Mouse (Mus musculus): ENCODE results near the gene Smurf2. TPM values are rescaled to one million over a fixed set of nuclear protein-coding genes. Genes with fewer than 3 reads are reported as not detected.

Gene Smurf2
- polyA plus RNA-seq, 1 experiment, result 14.7 TPM

DNA sequence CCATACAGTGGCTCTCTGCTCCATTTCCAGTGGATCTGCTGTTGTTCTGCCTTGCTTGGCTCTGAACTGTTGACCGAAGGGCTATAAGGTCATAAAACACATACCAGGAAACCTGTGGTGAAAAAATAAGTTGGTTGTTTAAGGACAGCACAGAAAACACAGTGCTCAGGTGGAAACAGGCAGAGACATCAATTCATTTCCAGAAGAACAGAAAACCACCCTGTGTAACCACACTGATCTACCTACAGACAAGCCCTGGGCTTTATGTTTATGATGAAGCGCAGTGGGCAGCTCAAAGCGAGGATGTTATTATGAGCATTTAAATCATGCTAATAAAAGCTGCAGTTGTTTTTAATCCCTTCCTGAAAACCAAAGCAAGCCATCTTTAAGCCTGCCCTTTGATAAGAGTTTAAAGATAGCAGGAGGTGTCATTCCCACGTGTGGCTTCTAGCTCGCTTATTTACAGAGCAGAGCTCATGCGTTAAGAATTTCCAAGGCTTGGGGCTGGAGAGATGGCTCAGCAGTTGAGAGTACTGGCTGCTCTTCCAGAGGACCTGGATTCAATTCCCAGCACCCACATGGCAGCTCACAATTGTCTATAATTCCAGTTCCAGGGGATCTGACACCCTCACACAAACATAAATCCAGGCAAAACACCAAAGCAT, 38.0 kb upstream of the Smurf2 start:
- 84% methylated on average over 6 of the region's 6 CpGs for WGBS
- peak overlapping the region; percentile 77; the same call in 1 of the 2 replicates for H3K27ac ChIP-seq (ENCODE audit: insufficient read depth, low read depth, low read length)
- no peak for DNase-seq
- no peaks in the 10 kb centered on the region for H3K36me3 ChIP-seq (ENCODE audit: control insufficient read depth, insufficient read depth, low read length)
- no peaks in the 10 kb centered on the region for H3K27me3 ChIP-seq (replicated peaks; ENCODE audit: control insufficient read depth, insufficient read depth, low read length)
- no peak for TF ChIP-seq POLR2A (IDR thresholded peaks at IDR 0.05; ENCODE audit: low read depth, low read length)
- no peak for TF ChIP-seq CTCF (conservative IDR thresholded peaks at IDR 0.05; ENCODE audit: insufficient read depth, insufficient read length, low read depth, low read length)
- H3K4me1 ChIP-seq (ENCODE audit: control insufficient read depth, insufficient read depth, low read length), result 0 out of 2 replicates have a peak, but pooled peaks cover 2% of the 10 kb centered on the region
- no peak overlapping the region for H3K4me3 ChIP-seq (ENCODE audit: insufficient read depth, low read depth, low read length)

DNA sequence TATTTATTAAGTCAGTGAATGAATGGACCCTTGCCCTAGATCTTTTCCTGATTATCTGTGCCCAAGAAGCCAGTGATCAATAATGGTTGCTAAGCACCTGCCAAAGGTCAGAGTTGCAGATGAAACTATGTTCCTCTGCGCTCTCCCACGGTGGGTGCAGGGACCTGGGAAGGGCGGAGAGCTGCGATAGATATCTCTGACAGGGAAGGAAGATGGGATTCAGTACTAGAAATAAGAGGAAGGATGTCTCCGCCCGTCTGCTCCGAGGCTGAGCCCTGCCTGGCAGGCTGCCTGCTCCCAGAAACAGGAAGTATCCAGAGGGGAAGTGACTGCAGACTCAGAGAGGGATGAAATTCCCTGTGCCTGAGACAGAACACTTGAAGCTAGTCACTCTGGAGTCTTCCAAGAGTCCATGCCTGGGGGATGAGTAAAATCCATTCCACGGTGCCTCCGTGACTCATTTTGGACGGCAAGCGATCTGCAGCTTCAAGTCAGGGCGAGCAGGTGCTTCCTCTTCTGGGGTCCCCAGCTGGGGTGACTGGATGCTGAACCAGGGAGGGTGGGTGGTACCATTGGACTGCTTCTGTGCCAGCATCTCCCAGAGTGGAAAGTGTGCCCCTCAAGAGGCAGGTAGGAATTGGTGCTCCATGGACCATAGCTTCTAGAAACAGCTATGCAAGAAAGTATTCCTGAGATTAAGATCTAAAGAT, 36.9 kb upstream of the Smurf2 start:
- H3K27ac ChIP-seq (ENCODE audit: insufficient read depth, low read depth, low read length), result peak overlapping the region; percentile 77
- no peaks in the 10 kb centered on the region for H3K36me3 ChIP-seq (ENCODE audit: control insufficient read depth, insufficient read depth, low read length)
- WGBS, result 52% methylated on average over 12 of the region's 12 CpGs
- no peaks in the 10 kb centered on the region for H3K27me3 ChIP-seq (replicated peaks; ENCODE audit: control insufficient read depth, insufficient read depth, low read length)
- peak; percentile 92 for DNase-seq
- no peak overlapping the region; the same call in 1 of the 2 replicates for H3K4me3 ChIP-seq (ENCODE audit: insufficient read depth, low read depth, low read length)
- 0 out of 2 replicates have a peak, but pooled peaks cover 2% of the 10 kb centered on the region for H3K4me1 ChIP-seq (ENCODE audit: control insufficient read depth, insufficient read depth, low read length)
- TF ChIP-seq CTCF (conservative IDR thresholded peaks at IDR 0.05; ENCODE audit: insufficient read depth, insufficient read length, low read depth, low read length) (no peak), POLR2A (IDR thresholded peaks at IDR 0.05; ENCODE audit: low read depth, low read length) (no peak)

DNA sequence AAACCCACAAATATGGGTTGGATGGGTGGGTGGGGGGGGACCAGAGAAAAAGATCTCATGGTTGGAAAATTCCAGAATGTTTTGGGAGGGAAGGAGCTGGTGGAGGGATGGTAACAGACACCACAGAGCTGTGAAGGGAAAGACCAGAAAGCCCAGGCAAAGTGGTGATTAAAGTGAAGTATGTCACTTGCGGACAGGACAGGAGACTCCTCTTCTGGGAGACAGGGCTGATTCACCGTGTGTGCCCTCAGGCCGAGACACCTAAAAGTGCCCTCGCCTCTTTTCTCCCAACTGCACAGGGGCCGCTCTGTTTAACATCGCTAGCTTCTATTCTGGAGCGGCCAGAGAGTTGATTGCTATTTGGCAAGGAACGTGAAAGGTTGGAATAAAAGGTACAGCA, 34.1 kb upstream of the Smurf2 start:
- H3K4me3 ChIP-seq (ENCODE audit: insufficient read depth, low read depth, low read length), result no peak overlapping the region
- 0 out of 2 replicates have a peak, but pooled peaks cover 2% of the 10 kb centered on the region for H3K4me1 ChIP-seq (ENCODE audit: control insufficient read depth, insufficient read depth, low read length)
- no peak for DNase-seq
- H3K36me3 ChIP-seq (ENCODE audit: control insufficient read depth, insufficient read depth, low read length), result no peaks in the 10 kb centered on the region
- peak overlapping the region; percentile 39 for H3K27ac ChIP-seq (ENCODE audit: insufficient read depth, low read depth, low read length)
- no peak for TF ChIP-seq CTCF (conservative IDR thresholded peaks at IDR 0.05; ENCODE audit: insufficient read depth, insufficient read length, low read depth, low read length)
- no peak for TF ChIP-seq POLR2A (IDR thresholded peaks at IDR 0.05; ENCODE audit: low read depth, low read length)
- H3K27me3 ChIP-seq (replicated peaks; ENCODE audit: control insufficient read depth, insufficient read depth, low read length), result no peaks in the 10 kb centered on the region
- WGBS, result 54% methylated on average over 8 of the region's 8 CpGs

DNA sequence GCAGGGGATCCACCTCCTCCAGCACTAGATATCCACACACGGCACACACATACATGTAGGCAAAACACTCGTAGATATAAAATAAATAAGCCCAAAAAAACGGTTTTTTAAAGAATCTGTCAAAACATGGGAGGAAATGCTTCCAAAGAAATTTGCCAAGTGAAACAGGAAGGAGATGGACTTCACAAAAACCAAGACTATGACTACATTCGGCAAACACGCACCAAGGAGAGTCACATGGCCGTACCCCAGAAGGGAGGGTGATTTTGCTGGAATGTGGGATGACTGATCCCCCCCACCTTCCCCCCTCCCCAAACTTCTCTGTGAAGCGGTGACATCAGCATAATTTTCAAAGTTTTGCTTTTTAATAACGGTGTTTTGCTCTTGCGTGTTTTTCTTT, 33.6 kb upstream of the Smurf2 start:
- H3K4me1 ChIP-seq (ENCODE audit: control insufficient read depth, insufficient read depth, low read length), result 0 out of 2 replicates have a peak, but pooled peaks cover 2% of the 10 kb centered on the region
- no peak overlapping the region for H3K27ac ChIP-seq (ENCODE audit: insufficient read depth, low read depth, low read length)
- no peaks in the 10 kb centered on the region for H3K27me3 ChIP-seq (replicated peaks; ENCODE audit: control insufficient read depth, insufficient read depth, low read length)
- WGBS, result 59% methylated on average over 9 of the region's 9 CpGs
- peak; percentile 54 for DNase-seq
- no peak overlapping the region for H3K4me3 ChIP-seq (ENCODE audit: insufficient read depth, low read depth, low read length)
- H3K36me3 ChIP-seq (ENCODE audit: control insufficient read depth, insufficient read depth, low read length), result no peaks in the 10 kb centered on the region
- TF ChIP-seq CTCF (conservative IDR thresholded peaks at IDR 0.05; ENCODE audit: insufficient read depth, insufficient read length, low read depth, low read length) (no peak), POLR2A (IDR thresholded peaks at IDR 0.05; ENCODE audit: low read depth, low read length) (no peak)

DNA sequence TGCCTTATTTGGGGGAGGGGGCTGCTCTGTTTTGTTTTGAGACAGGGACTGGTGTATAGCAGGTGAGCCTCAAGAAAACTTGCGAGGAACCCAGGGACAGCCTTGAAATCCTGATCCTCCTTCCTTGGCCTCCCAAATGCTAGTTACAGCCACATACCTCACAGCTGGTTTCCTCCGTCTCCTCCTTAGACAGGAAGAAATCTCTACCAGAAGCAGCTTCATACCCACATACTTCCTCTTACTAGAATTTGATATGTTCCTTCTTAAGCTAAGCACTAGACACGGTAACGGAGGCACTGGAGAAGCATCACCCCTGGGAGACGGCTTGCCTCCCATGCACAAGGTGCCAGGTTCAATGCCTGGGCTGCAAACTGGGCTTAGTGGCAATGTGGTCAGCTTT, 16.8 kb upstream of the Smurf2 start:
- no peak for DNase-seq
- Histone ChIP-seq H3K4me3 (ENCODE audit: insufficient read depth, low read depth, low read length) (no peak overlapping the region), H3K27ac (ENCODE audit: insufficient read depth, low read depth, low read length) (no peak overlapping the region), H3K36me3 (ENCODE audit: control insufficient read depth, insufficient read depth, low read length) (no peaks in the 10 kb centered on the region), H3K4me1 (ENCODE audit: control insufficient read depth, insufficient read depth, low read length) (no peaks in the 10 kb centered on the region), H3K27me3 (replicated peaks; ENCODE audit: control insufficient read depth, insufficient read depth, low read length) (no peaks in the 10 kb centered on the region)
- 71% methylated on average over 5 of the region's 5 CpGs for WGBS
- TF ChIP-seq CTCF (conservative IDR thresholded peaks at IDR 0.05; ENCODE audit: insufficient read depth, insufficient read length, low read depth, low read length) (no peak), POLR2A (IDR thresholded peaks at IDR 0.05; ENCODE audit: low read depth, low read length) (no peak)

GRCm38 (mm10) chr11:106930366-106930765, 9.9 kb upstream of the Smurf2 start:
- DNase-seq, result no peak
- Histone ChIP-seq H3K36me3 (ENCODE audit: control insufficient read depth, insufficient read depth, low read length) (no peaks in the 10 kb centered on the region), H3K4me1 (ENCODE audit: control insufficient read depth, insufficient read depth, low read length) (peaks cover 5% of the 10 kb centered on the region), H3K27me3 (replicated peaks; ENCODE audit: control insufficient read depth, insufficient read depth, low read length) (no peaks in the 10 kb centered on the region), H3K27ac (ENCODE audit: insufficient read depth, low read depth, low read length) (no peak overlapping the region), H3K4me3 (ENCODE audit: insufficient read depth, low read depth, low read length) (no peak overlapping the region)
- 57% methylated on average over 9 of the region's 9 CpGs for WGBS
- TF ChIP-seq POLR2A (IDR thresholded peaks at IDR 0.05; ENCODE audit: low read depth, low read length), result no peak
- TF ChIP-seq CTCF (conservative IDR thresholded peaks at IDR 0.05; ENCODE audit: insufficient read depth, insufficient read length, low read depth, low read length), result no peak

- Histone ChIP-seq H3K4me1 (ENCODE audit: control insufficient read depth, insufficient read depth, low read length) (peaks cover 5% of the 10 kb centered on the region), H3K36me3 (ENCODE audit: control insufficient read depth, insufficient read depth, low read length) (no peaks in the 10 kb centered on the region), H3K4me3 (ENCODE audit: insufficient read depth, low read depth, low read length) (no peak overlapping the region), H3K27ac (ENCODE audit: insufficient read depth, low read depth, low read length) (no peak overlapping the region), H3K27me3 (replicated peaks; ENCODE audit: control insufficient read depth, insufficient read depth, low read length) (no peaks in the 10 kb centered on the region)
- TF ChIP-seq POLR2A (IDR thresholded peaks at IDR 0.05; ENCODE audit: low read depth, low read length) (no peak), CTCF (conservative IDR thresholded peaks at IDR 0.05; ENCODE audit: insufficient read depth, insufficient read length, low read depth, low read length) (peak; percentile 18; the same call in 1 of the 2 replicates)
- DNase-seq, result no peak
- 60% methylated on average over 2 of the region's 2 CpGs for WGBS
These were observed 8.4 kb upstream of the Smurf2 start for GRCm38 (mm10) chr11:106928935-106929334.
